Mouse (Mus musculus): ENCODE measurements at regions not wholly inside any gene's neighbourhood (a gene's known extent, or its start where the extent isn't known, plus 50 kb on each side); places are given as distances from the start of the nearest gene placed in this dataset.
"Not testable (repeated sequence)": the region's sequence is repeated elsewhere in the genome, so short reads cannot be mapped to it uniquely, and the experiment has no call there.

DNA sequence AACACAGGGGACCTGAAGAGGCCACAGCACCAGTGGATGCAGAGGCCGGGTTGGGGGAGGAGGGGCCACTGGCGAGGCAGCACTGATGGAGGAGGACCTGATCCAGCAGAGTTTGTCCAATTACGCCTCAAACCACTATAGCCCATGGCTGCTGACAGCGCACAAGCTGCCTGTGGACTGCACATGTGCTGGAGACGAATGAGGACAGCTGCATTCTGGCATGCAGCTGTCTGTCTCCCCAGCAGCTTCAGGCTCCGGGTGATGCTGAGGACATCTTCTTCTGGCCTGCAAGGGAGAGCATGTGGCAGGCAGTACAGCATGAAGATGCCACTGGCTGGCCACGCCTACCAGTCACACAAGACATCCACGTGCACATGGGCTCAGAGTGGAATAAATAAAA is 1055.2 kb downstream of the Basp1 start:
- H3K9ac ChIP-seq = no peak overlapping the region
- no peak overlapping the region for H3K4me3 ChIP-seq
- H3K9me3 ChIP-seq (replicated peaks) = 0 out of 2 replicates have a peak, but pooled peaks cover 10% of the 10 kb centered on the region
- no peak overlapping the region for H3K27ac ChIP-seq
- ATAC-seq = 0 out of 2 replicates have a peak, but pooled peaks have one; percentile 27
- no peaks in the 10 kb centered on the region for H3K36me3 ChIP-seq (ENCODE audit: poor library complexity, severe bottlenecking)
- no peaks in the 10 kb centered on the region for H3K27me3 ChIP-seq
- no peaks in the 10 kb centered on the region for H3K4me1 ChIP-seq
- no peak overlapping the region for H3K4me2 ChIP-seq
- 91% methylated on average over 8 of the region's 8 CpGs for WGBS

DNA sequence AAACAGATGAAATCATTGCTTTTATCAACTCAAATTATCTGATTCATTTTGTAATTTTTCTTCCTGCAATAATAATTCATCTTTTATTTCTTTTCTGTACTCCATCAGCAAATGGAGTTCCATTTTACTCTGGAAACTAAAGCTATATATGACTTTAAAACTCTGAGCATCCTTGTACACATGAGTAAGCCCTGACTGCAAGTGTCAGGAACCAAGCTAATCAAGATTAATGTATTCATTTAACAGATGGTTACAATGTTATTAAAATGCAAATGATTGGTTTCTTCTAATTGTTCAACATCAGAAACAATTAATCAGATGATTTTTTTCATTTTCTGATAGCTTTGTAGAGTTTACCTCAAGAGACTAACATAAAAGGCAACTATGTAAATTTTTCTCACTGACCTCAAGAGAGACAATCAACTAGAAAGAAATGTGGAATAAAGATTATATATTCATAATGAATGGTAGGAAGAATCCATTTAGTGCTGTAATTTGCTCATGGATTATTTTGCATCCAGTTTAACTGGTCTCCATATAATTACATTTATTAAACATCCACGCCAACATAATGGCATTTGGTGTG is 1064.5 kb downstream of the Basp1 start:
- H3K27ac ChIP-seq = no peak overlapping the region
- WGBS = 62% methylated on average over 1 of the region's 1 CpGs
- H3K9ac ChIP-seq = no peak overlapping the region
- H3K4me1 ChIP-seq = no peaks in the 10 kb centered on the region
- H3K4me2 ChIP-seq = no peak overlapping the region
- no peak overlapping the region for H3K4me3 ChIP-seq
- H3K27me3 ChIP-seq = no peaks in the 10 kb centered on the region
- H3K36me3 ChIP-seq (ENCODE audit: poor library complexity, severe bottlenecking) = no peaks in the 10 kb centered on the region
- no peak for ATAC-seq
- no peaks in the 10 kb centered on the region for H3K9me3 ChIP-seq (replicated peaks)

DNA sequence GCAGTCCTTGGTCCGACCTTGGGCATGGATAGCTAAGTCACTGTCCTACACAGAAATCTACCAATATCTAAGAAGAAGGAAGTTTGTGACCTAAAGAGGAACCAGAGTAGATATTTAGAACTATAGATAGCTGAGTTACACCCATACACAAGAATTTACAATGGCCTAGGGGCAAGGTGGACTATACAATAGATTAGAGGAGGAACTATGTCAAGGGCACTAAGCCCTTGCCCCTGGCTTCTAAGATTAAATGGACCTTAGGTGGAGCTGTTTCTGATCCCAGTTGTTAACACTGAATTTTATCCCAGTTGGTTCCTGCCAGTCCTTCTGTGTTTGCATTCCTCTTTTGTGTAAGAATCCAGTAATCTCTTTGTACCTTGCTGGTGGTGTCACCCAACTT is 1077.7 kb downstream of the Basp1 start:
- 80% methylated on average over 1 of the region's 1 CpGs for whole genome bisulfite sequencing
- not testable (repeated sequence) for H3K4me2 ChIP-seq; H3K9ac ChIP-seq; H3K27ac ChIP-seq; H3K9me3 ChIP-seq (replicated peaks); H3K4me3 ChIP-seq; ATAC-seq; H3K36me3 ChIP-seq (ENCODE audit: poor library complexity, severe bottlenecking); H3K4me1 ChIP-seq; H3K27me3 ChIP-seq

DNA sequence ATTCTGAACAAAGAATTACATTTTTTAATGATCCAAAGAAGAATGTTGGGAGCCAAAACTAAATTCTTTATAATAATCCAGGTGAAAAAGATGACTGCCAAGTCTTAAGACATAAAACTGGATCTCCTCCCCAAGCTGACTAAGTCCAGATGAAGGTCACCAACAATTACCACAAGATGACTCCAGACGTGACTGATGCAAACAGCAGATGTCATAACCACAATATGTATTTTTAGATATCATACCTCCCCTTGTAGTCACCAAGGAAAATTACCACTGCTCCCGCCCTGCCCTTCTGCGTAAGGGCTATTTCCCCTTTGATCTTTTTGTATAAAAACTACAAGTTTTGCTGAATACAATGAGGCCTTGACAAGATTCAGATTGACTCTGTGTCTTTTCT is 1110.4 kb downstream of the Basp1 start:
- H3K27me3 ChIP-seq; H3K36me3 ChIP-seq (ENCODE audit: poor library complexity, severe bottlenecking); H3K9ac ChIP-seq; H3K9me3 ChIP-seq (replicated peaks); H3K4me3 ChIP-seq; ATAC-seq; H3K4me2 ChIP-seq; H3K27ac ChIP-seq; H3K4me1 ChIP-seq: not testable (repeated sequence)
- WGBS = 87% methylated on average over 3 of the region's 3 CpGs

DNA sequence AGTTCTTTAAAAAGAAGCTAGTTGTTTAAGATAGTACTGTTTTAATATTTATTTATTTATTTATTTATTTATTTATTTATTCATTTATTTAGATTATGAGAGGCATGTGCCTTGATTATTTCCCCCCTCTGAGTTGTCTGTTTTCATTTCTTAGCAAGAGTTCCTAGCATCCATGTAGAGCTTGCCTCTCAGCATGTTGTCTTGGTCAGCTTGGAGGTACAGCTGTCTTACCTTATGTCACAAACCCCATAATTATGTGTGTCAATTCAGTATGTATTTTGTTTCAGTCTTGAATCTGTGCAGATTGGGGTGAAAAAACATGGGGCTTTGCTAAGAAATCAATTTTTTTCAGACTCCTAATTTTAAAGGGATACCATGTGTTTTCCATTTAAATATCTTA is 1116.3 kb downstream of the Basp1 start:
- Histone ChIP-seq H3K36me3 (ENCODE audit: poor library complexity, severe bottlenecking) (no peaks in the 10 kb centered on the region), H3K4me1 (no peaks in the 10 kb centered on the region), H3K27me3 (no peaks in the 10 kb centered on the region), H3K4me3 (no peak overlapping the region), H3K4me2 (no peak overlapping the region), H3K27ac (no peak overlapping the region), H3K9me3 (replicated peaks) (no peaks in the 10 kb centered on the region), H3K9ac (no peak overlapping the region)
- ATAC-seq = no peak

DNA sequence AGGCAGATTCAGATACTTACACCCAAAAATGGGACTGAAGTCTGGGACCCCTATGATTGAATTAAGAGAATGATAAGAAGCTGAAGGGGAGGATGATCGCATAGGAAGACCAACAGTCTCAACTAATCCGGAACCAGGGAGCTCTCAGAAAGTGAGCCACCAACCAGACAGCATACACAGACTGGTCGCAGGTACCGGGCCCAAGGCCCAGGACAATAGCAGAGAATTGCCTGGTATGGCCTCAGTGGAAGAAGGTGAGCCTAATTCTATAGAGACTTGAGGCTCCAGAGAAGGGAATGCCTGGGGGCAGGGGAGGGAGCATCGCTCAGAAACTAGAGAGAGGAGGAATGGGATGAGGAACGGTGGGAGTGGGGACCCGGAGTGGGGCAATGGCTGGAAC is 1116.8 kb downstream of the Basp1 start:
- no peak overlapping the region for H3K9ac ChIP-seq
- WGBS = 94% methylated on average over 7 of the region's 7 CpGs
- no peaks in the 10 kb centered on the region for H3K27me3 ChIP-seq
- no peak overlapping the region for H3K4me2 ChIP-seq
- H3K4me3 ChIP-seq = no peak overlapping the region
- no peak for ATAC-seq
- no peaks in the 10 kb centered on the region for H3K9me3 ChIP-seq (replicated peaks)
- H3K36me3 ChIP-seq (ENCODE audit: poor library complexity, severe bottlenecking) = no peaks in the 10 kb centered on the region
- no peak overlapping the region for H3K27ac ChIP-seq
- H3K4me1 ChIP-seq = no peaks in the 10 kb centered on the region

DNA sequence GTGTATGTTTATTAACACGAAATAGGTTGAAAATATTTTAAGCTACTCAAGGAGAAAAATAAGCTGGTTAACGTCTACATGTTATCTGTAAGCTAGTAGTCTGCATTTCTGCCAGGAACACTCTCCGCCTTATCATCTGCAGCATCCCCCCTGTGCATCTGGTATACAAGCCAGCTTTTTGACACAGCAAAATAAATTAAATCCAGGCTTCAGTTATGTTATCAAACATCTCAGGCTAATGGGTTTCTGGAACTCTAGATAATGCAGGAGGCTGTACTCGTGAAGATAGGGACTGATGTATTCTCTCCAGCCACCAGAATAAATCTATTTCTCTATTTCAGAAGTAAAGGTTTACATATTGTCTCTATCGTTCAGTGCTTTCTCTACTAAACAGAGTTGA is 1138.5 kb downstream of the Basp1 start:
- WGBS = 82% methylated on average over 5 of the region's 5 CpGs
- Histone ChIP-seq H3K4me2 (no peak overlapping the region), H3K36me3 (ENCODE audit: poor library complexity, severe bottlenecking) (no peaks in the 10 kb centered on the region), H3K9ac (no peak overlapping the region), H3K27ac (no peak overlapping the region), H3K4me1 (no peaks in the 10 kb centered on the region), H3K4me3 (no peak overlapping the region), H3K9me3 (replicated peaks) (no peaks in the 10 kb centered on the region), H3K27me3 (no peaks in the 10 kb centered on the region)
- no peak for ATAC-seq

- Histone ChIP-seq H3K4me2 (no peak overlapping the region), H3K4me1 (no peaks in the 10 kb centered on the region), H3K36me3 (ENCODE audit: poor library complexity, severe bottlenecking) (no peaks in the 10 kb centered on the region), H3K9ac (no peak overlapping the region), H3K4me3 (no peak overlapping the region), H3K27ac (no peak overlapping the region), H3K9me3 (replicated peaks) (no peaks in the 10 kb centered on the region), H3K27me3 (no peaks in the 10 kb centered on the region)
- ATAC-seq = no peak
Observed at GRCm38 (mm10) chr15:24267360-24267759, 1146.2 kb downstream of the Basp1 start.
